In the genomic region with DNA sequence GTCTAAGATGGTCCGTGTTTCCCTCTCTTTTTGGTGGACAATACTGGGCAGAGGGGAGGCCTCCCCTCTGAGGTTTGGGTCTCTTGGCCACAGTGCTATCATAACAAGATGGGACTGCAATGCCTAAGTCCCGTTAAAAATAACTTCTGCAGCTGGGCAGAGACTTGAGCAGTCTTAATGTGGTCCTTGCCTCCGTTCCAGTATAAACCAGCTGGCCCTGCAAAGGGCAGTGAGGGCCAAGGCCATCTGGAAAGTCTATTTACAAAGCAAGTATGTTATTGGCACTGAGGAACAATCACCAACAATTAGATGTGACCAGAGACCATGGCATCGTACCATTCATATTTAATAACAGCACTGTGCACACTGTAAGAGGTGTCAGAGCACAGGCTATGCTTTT, we compare ENCODE assay signal across 28 mouse cellular contexts. TPM values are rescaled to one million over a fixed set of nuclear protein-coding genes. Genes with fewer than 3 reads are reported as not detected.
DNase-seq lines count a peak whose midpoint lies in the region; ATAC-seq lines count a peak whose summit lies in the region.
"Had no signal": no experiment of that assay in that cellular context is flagged by ENCODE, and none has a peak within 500 bp of the region (broad histone marks: within the 10 kb centered on the region; RNA-seq: fewer than 3 reads in every experiment).

No protein-coding gene starts in this region.

- H3K4me2 ChIP-seq in forebrain, embryonic 15.5 days (replicated peaks) = no peak overlapping the region
- H3K4me2 ChIP-seq in kidney, embryonic 15.5 days = no peak overlapping the region
- H3K4me2 ChIP-seq in embryonic facial prominence, embryonic 12.5 days (replicated peaks) = no peak overlapping the region
- no peak overlapping the region; the same call in 1 of the 2 replicates for H3K4me2 ChIP-seq in limb, embryonic 13.5 days (replicated peaks)
- H3K4me2 ChIP-seq: embryonic facial prominence, embryonic 13.5 days; forebrain, embryonic 13.5 days; heart, embryonic 11.5 days; liver, embryonic 11.5 days; midbrain, embryonic 12.5 days; stomach, embryonic 15.5 days had no signal

- no peak overlapping the region for H3K9ac ChIP-seq in forebrain, embryonic 15.5 days (replicated peaks)
- H3K9ac ChIP-seq in kidney, embryonic 15.5 days = no peak overlapping the region
- no peak overlapping the region for H3K9ac ChIP-seq in embryonic facial prominence, embryonic 12.5 days
- H3K9ac ChIP-seq in limb, embryonic 13.5 days = no peak overlapping the region
- H3K9ac ChIP-seq: forebrain, embryonic 13.5 days; liver, postnatal 0 days; stomach, embryonic 15.5 days had no signal

- no peaks in the 10 kb centered on the region for H3K9me3 ChIP-seq in forebrain, embryonic 10.5 days
- no peaks in the 10 kb centered on the region for H3K9me3 ChIP-seq in forebrain, embryonic 15.5 days
- H3K9me3 ChIP-seq in kidney, embryonic 15.5 days (replicated peaks) = no peaks in the 10 kb centered on the region
- no peaks in the 10 kb centered on the region for H3K9me3 ChIP-seq in embryonic facial prominence, embryonic 12.5 days
- no peaks in the 10 kb centered on the region for H3K9me3 ChIP-seq in limb, embryonic 13.5 days
- H3K9me3 ChIP-seq: embryonic facial prominence, embryonic 13.5 days; forebrain, embryonic 13.5 days; hindbrain, embryonic 10.5 days; midbrain, embryonic 12.5 days; stomach, embryonic 15.5 days had no signal

- H3K27me3 ChIP-seq in forebrain, embryonic 10.5 days (ENCODE audit: poor library complexity, severe bottlenecking) = peaks cover 16% of the 10 kb centered on the region
- no peaks in the 10 kb centered on the region for H3K27me3 ChIP-seq in forebrain, embryonic 15.5 days
- H3K27me3 ChIP-seq in kidney, embryonic 15.5 days = 0 out of 2 replicates have a peak, but pooled peaks cover 11% of the 10 kb centered on the region
- H3K27me3 ChIP-seq in embryonic facial prominence, embryonic 12.5 days = no peaks in the 10 kb centered on the region
- H3K27me3 ChIP-seq in limb, embryonic 13.5 days = no peaks in the 10 kb centered on the region
- H3K27me3 ChIP-seq: forebrain, embryonic 13.5 days; midbrain, embryonic 12.5 days; stomach, embryonic 15.5 days had no signal

- 85% methylated on average over 4 of the region's 4 CpGs for WGBS in forebrain, embryonic 10.5 days
- WGBS in forebrain, embryonic 15.5 days = 72% methylated on average over 4 of the region's 4 CpGs
- WGBS in kidney, embryonic 15.5 days = 64% methylated on average over 4 of the region's 4 CpGs
- WGBS in embryonic facial prominence, embryonic 12.5 days = 67% methylated on average over 4 of the region's 4 CpGs
- WGBS in limb, embryonic 13.5 days = 43% methylated on average over 4 of the region's 4 CpGs

- H3K36me3 ChIP-seq in forebrain, embryonic 10.5 days (replicated peaks) = no peaks in the 10 kb centered on the region
- no peaks in the 10 kb centered on the region for H3K36me3 ChIP-seq in forebrain, embryonic 15.5 days
- no peaks in the 10 kb centered on the region for H3K36me3 ChIP-seq in kidney, embryonic 15.5 days
- no peaks in the 10 kb centered on the region for H3K36me3 ChIP-seq in embryonic facial prominence, embryonic 12.5 days
- no peaks in the 10 kb centered on the region for H3K36me3 ChIP-seq in limb, embryonic 13.5 days
- H3K36me3 ChIP-seq: embryonic facial prominence, embryonic 13.5 days; hindbrain, embryonic 10.5 days; midbrain, embryonic 12.5 days; stomach, embryonic 15.5 days had no signal

- ATAC-seq in forebrain, embryonic 15.5 days (replicated peaks) = no peak
- ATAC-seq in kidney, embryonic 15.5 days (replicated peaks; ENCODE audit: low FRiP score) = no peak
- no peak for ATAC-seq in embryonic facial prominence, embryonic 12.5 days (ENCODE audit: insufficient number of reproducible peaks, insufficient read depth, low FRiP score, low TSS enrichment)
- ATAC-seq in limb, embryonic 13.5 days (ENCODE audit: low FRiP score, low read depth) = 0 out of 2 replicates have a peak, but pooled peaks have one; percentile 17
- ATAC-seq: CD4-positive, CD25-positive, alpha-beta regulatory T cell, adult 4 months; forebrain, embryonic 13.5 days; inflammation-experienced regulatory T-cells, adult 6 months; liver, postnatal 0 days; lung, postnatal 0 days had no signal

- H3K4me1 ChIP-seq in forebrain, embryonic 10.5 days = peaks cover 43% of the 10 kb centered on the region
- peaks cover 7% of the 10 kb centered on the region; the same call in 1 of the 2 replicates for H3K4me1 ChIP-seq in forebrain, embryonic 15.5 days
- H3K4me1 ChIP-seq in kidney, embryonic 15.5 days = peaks cover 21% of the 10 kb centered on the region
- H3K4me1 ChIP-seq in embryonic facial prominence, embryonic 12.5 days = peaks cover 20% of the 10 kb centered on the region
- peaks cover 55% of the 10 kb centered on the region for H3K4me1 ChIP-seq in limb, embryonic 13.5 days

- no peak overlapping the region for H3K4me3 ChIP-seq in forebrain, embryonic 10.5 days
- no peak overlapping the region for H3K4me3 ChIP-seq in forebrain, embryonic 15.5 days
- H3K4me3 ChIP-seq in kidney, embryonic 15.5 days (replicated peaks) = no peak overlapping the region
- no peak overlapping the region for H3K4me3 ChIP-seq in embryonic facial prominence, embryonic 12.5 days
- H3K4me3 ChIP-seq in limb, embryonic 13.5 days = no peak overlapping the region
- H3K4me3 ChIP-seq: embryonic facial prominence, embryonic 13.5 days; erythroblast, embryonic 14.5 days; forebrain, embryonic 13.5 days; hindbrain, embryonic 10.5 days; midbrain, embryonic 12.5 days; stomach, embryonic 15.5 days had no signal

- DNase-seq in forebrain, embryonic 10.5 days (ENCODE audit: extremely low spot score, low spot score) = no peak
- no peak for DNase-seq in kidney, postnatal 10 days
- no peak for DNase-seq in spleen, postnatal 36 days (ENCODE audit: low spot score in 2 of 2)
- no peak for DNase-seq in heart, adult 11 months
- DNase-seq: cerebellum, adult 11 months; cerebellum, adult 9-11 months; kidney, adult 18-20 months; kidney, postnatal 25 days; layer of hippocampus, postnatal 36 days; liver, postnatal 0 days; retina, postnatal 1 day; thymus, adult 18-20 months; thymus, postnatal 36 days had no signal

- peak overlapping the region; percentile 40; the same call in 1 of the 2 replicates for H3K27ac ChIP-seq in forebrain, embryonic 10.5 days
- no peak overlapping the region for H3K27ac ChIP-seq in forebrain, embryonic 15.5 days (replicated peaks)
- H3K27ac ChIP-seq in kidney, embryonic 15.5 days = peak overlapping the region; percentile 28; the same call in 1 of the 2 replicates
- H3K27ac ChIP-seq in embryonic facial prominence, embryonic 12.5 days = 0 out of 2 replicates have a peak overlapping the region, but pooled peaks have one; percentile 17
- H3K27ac ChIP-seq in limb, embryonic 13.5 days = peak overlapping the region; percentile 69
- H3K27ac ChIP-seq: embryonic facial prominence, embryonic 13.5 days; forebrain, embryonic 13.5 days; midbrain, embryonic 12.5 days; stomach, embryonic 15.5 days had no signal

RNA-seq across cellular contexts. Expression of gene Shisa2, which starts 50.2 kb away (rescaled TPM):
- polyA plus RNA-seq in forebrain, embryonic 10.5 days (2016; fragmentation: Nextera tagmentation; extraction: Ambion mirVana) = 23.3 and 30.5 TPM in 2 replicates
- 18.4 and 22.8 TPM in 2 replicates for polyA plus RNA-seq in forebrain, embryonic 15.5 days (2015; fragmentation: Nextera tagmentation; extraction: Ambion mirVana)
- polyA plus RNA-seq in kidney, embryonic 15.5 days (2015; fragmentation: Nextera tagmentation; extraction: Ambion mirVana) = 15.3 and 16.0 TPM in 2 replicates
- polyA plus RNA-seq in embryonic facial prominence, embryonic 12.5 days (2016; fragmentation: Nextera tagmentation; extraction: Ambion mirVana) = 51.7 and 54.8 TPM in 2 replicates
- polyA plus RNA-seq in limb, embryonic 13.5 days (2015; fragmentation: Nextera tagmentation; extraction: Ambion mirVana) = 46.6 and 54.2 TPM in 2 replicates
- polyA plus RNA-seq: CD4-positive, CD25-positive, alpha-beta regulatory T cell, adult 4 months; erythroblast, embryonic 14.5 days; inflammation-experienced regulatory T-cells, adult 6 months had no signal
